23 mouse cellular contexts compared by ENCODE assay signal in the genomic region with DNA sequence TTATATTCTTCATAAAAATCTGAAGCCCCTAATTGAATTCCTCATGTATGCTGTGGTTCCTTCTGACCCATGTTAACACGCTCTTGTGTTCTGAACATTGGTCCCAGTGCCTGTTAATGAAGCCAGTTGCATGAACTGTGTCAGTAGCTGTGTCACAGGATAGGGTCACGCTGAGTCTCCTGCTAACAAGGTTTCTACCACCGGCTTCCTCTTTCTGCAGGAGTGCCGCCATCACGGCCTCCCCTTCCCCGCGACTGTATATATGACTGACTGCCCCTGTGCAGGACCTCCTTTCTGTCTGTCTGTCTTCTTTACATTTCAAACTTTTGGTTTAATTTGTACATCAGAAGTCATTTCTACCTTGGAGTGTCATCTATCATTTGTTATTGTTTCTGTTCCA.
"Had no signal": no experiment of that assay in that cellular context is flagged by ENCODE, and none has a peak within 500 bp of the region (broad histone marks: within the 10 kb centered on the region; RNA-seq: fewer than 3 reads in every experiment).

No protein-coding gene starts in this region.

- H3K27me3 ChIP-seq: heart, embryonic 12.5 days; hindbrain, embryonic 12.5 days; intestine, embryonic 15.5 days; limb, embryonic 15.5 days; liver, embryonic 12.5 days had no signal

- DNase-seq: gastrocnemius, adult 2 months; gastrocnemius, postnatal 10 days; gastrocnemius, postnatal 36 days; heart, adult 2 months; heart, postnatal 10 days; heart, postnatal 4 days; kidney, adult 18-20 months; kidney, adult 8-10 months; kidney, postnatal 10 days; kidney, postnatal 25 days; kidney, postnatal 4 days; left cerebral cortex, postnatal 4 days had no signal

- H3K36me3 ChIP-seq: heart, embryonic 10.5 days; heart, embryonic 12.5 days; hindbrain, embryonic 10.5 days; hindbrain, embryonic 12.5 days; intestine, embryonic 15.5 days; limb, embryonic 13.5 days; limb, embryonic 15.5 days; liver, embryonic 12.5 days had no signal

- ATAC-seq: hindbrain, embryonic 16.5 days; inflammation-experienced regulatory T-cells, adult 6 months; intestine, embryonic 15.5 days; intestine, postnatal 0 days; liver, embryonic 12.5 days had no signal
